Mouse (Mus musculus): ENCODE results near the gene Abcc2. TPM values are rescaled to one million over a fixed set of nuclear protein-coding genes. Genes with fewer than 3 reads are reported as not detected.

Abcc2 gene
- polyA plus RNA-seq, 1 experiment from 2014 or later = 7.4 TPM

DNA sequence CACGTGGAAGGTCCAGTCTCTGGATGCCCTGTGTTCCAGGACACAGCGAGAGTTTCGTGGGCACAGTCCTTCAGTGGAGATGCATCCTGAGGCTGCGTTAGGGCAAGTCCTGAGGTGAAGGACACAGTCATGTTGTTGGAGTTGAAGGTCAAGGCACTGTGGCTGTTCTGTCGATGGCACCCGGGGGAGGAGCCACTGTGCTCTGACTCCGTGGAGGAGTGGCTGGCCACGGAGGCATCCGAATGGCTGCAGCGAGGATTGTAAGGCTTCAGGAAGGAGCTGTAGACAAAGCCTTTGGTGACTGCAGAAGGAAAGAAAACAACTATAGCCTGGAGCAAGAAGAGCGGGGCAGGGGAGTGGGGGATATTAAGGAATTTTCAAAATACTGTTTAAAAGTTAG lies 68.0 kb downstream of the Abcc2 start:
- Histone ChIP-seq H3K4me3 (replicated peaks; ENCODE audit: low read depth, low read length) (no peak overlapping the region), H3K36me3 (ENCODE audit: insufficient read depth, low read length) (peaks cover 70% of the 10 kb centered on the region), H3K4me2 (ENCODE audit: low read length) (no peak overlapping the region), H3K27me3 (ENCODE audit: insufficient read depth, low read length) (no peaks in the 10 kb centered on the region), H3K9ac (ENCODE audit: low read depth, low read length) (no peak overlapping the region), H3K4me1 (replicated peaks; ENCODE audit: insufficient read depth, low read length) (no peaks in the 10 kb centered on the region), H3K27ac (no peak overlapping the region), H3K9me3 (replicated peaks; ENCODE audit: low read length) (no peaks in the 10 kb centered on the region)
- DNase-seq (ENCODE audit: low spot score) (no peak), ATAC-seq (replicated peaks; ENCODE audit: low FRiP score, low read depth) (no peak)
- WGBS = 68% methylated on average over 11 of the region's 11 CpGs
- no peak for TF ChIP-seq CTCF (IDR thresholded peaks at IDR 0.05; ENCODE audit: low read depth)

DNA sequence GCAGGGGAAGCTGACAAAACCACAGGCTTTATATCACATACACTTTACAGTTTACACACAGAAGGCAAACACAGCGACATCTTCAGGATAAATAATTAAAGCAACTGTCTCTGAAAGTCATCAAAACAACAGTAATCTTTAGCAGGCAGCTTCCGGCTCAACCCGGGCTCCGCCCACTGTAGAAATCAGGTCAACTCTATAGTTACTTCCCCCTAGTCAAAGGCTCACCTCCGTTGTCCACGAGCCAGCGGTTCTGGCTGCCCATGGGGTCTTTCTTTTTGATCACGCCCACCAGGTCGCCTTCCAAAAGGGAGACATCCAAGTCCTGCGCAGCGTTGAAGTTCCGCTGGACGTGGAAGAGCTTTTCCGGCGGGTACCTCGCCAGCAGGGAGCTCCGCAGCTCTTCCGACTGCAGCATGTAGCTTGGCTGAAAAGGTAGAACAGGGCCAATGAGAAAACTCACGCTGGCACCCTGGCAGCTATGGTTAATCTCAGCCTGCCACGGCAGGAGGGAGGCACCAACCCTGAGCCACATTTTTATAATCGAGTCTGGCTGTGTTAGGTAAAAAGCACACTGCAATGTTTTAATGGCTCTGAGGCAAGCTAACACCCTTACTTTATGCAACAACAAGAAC lies 70.1 kb downstream of the Abcc2 start:
- ATAC-seq (replicated peaks; ENCODE audit: low FRiP score, low read depth) = no peak
- Histone ChIP-seq H3K27me3 (ENCODE audit: insufficient read depth, low read length) (no peaks in the 10 kb centered on the region), H3K9me3 (replicated peaks; ENCODE audit: low read length) (no peaks in the 10 kb centered on the region), H3K27ac (no peak overlapping the region), H3K4me3 (replicated peaks; ENCODE audit: low read depth, low read length) (no peak overlapping the region), H3K9ac (ENCODE audit: low read depth, low read length) (no peak overlapping the region), H3K36me3 (ENCODE audit: insufficient read depth, low read length) (peaks cover 81% of the 10 kb centered on the region), H3K4me2 (ENCODE audit: low read length) (no peak overlapping the region), H3K4me1 (replicated peaks; ENCODE audit: insufficient read depth, low read length) (no peaks in the 10 kb centered on the region)
- WGBS = 88% methylated on average over 21 of the region's 21 CpGs
- no peak for TF ChIP-seq CTCF (IDR thresholded peaks at IDR 0.05; ENCODE audit: low read depth)
- DNase-seq (ENCODE audit: low spot score) = no peak

- peak; percentile 73 for TF ChIP-seq CTCF (IDR thresholded peaks at IDR 0.05; ENCODE audit: low read depth)
- peaks cover 76% of the 10 kb centered on the region for H3K36me3 ChIP-seq (ENCODE audit: insufficient read depth, low read length)
- 80% methylated on average over 7 of the region's 7 CpGs for WGBS
- H3K4me3 ChIP-seq (replicated peaks; ENCODE audit: low read depth, low read length) = no peak overlapping the region
- H3K27ac ChIP-seq = no peak overlapping the region
- H3K9ac ChIP-seq (ENCODE audit: low read depth, low read length) = no peak overlapping the region
- no peaks in the 10 kb centered on the region for H3K4me1 ChIP-seq (replicated peaks; ENCODE audit: insufficient read depth, low read length)
- H3K27me3 ChIP-seq (ENCODE audit: insufficient read depth, low read length) = no peaks in the 10 kb centered on the region
- no peak overlapping the region for H3K4me2 ChIP-seq (ENCODE audit: low read length)
- no peak for DNase-seq (ENCODE audit: low spot score)
- no peak for ATAC-seq (replicated peaks; ENCODE audit: low FRiP score, low read depth)
- H3K9me3 ChIP-seq (replicated peaks; ENCODE audit: low read length) = no peaks in the 10 kb centered on the region
Observed at GRCm38 (mm10) chr19:43852837-43853545, 71.0 kb downstream of the Abcc2 start.

GRCm38 (mm10) chr19:43857347-43857746 lies 75.4 kb downstream of the Abcc2 start:
- H3K4me2 ChIP-seq (ENCODE audit: low read length) = no peak overlapping the region
- no peaks in the 10 kb centered on the region for H3K4me1 ChIP-seq (replicated peaks; ENCODE audit: insufficient read depth, low read length)
- no peak overlapping the region for H3K9ac ChIP-seq (ENCODE audit: low read depth, low read length)
- no peaks in the 10 kb centered on the region for H3K27me3 ChIP-seq (ENCODE audit: insufficient read depth, low read length)
- H3K4me3 ChIP-seq (replicated peaks; ENCODE audit: low read depth, low read length) = no peak overlapping the region
- 85% methylated on average over 6 of the region's 6 CpGs for WGBS
- no peak for ATAC-seq (replicated peaks; ENCODE audit: low FRiP score, low read depth)
- H3K36me3 ChIP-seq (ENCODE audit: insufficient read depth, low read length) = peaks cover 54% of the 10 kb centered on the region
- peak; percentile 45 for DNase-seq (ENCODE audit: low spot score)
- H3K27ac ChIP-seq = no peak overlapping the region
- TF ChIP-seq CTCF (IDR thresholded peaks at IDR 0.05; ENCODE audit: low read depth) = peak; percentile 41; the same call in 1 of the 2 replicates
- H3K9me3 ChIP-seq (replicated peaks; ENCODE audit: low read length) = no peaks in the 10 kb centered on the region

GRCm38 (mm10) chr19:43870418-43870817 lies 88.4 kb downstream of the Abcc2 start:
- no peak overlapping the region for H3K27ac ChIP-seq
- H3K27me3 ChIP-seq (ENCODE audit: insufficient read depth, low read length) = no peaks in the 10 kb centered on the region
- H3K4me1 ChIP-seq (replicated peaks; ENCODE audit: insufficient read depth, low read length) = no peaks in the 10 kb centered on the region
- H3K4me3 ChIP-seq (replicated peaks; ENCODE audit: low read depth, low read length) = no peak overlapping the region
- no peak for TF ChIP-seq CTCF (IDR thresholded peaks at IDR 0.05; ENCODE audit: low read depth)
- peaks cover 62% of the 10 kb centered on the region for H3K36me3 ChIP-seq (ENCODE audit: insufficient read depth, low read length)
- ATAC-seq (replicated peaks; ENCODE audit: low FRiP score, low read depth) = no peak
- H3K9ac ChIP-seq (ENCODE audit: low read depth, low read length) = no peak overlapping the region
- no peak overlapping the region for H3K4me2 ChIP-seq (ENCODE audit: low read length)
- no peak for DNase-seq (ENCODE audit: low spot score)
- no peaks in the 10 kb centered on the region for H3K9me3 ChIP-seq (replicated peaks; ENCODE audit: low read length)
- 89% methylated on average over 4 of the region's 4 CpGs for WGBS

GRCm38 (mm10) chr19:43874351-43874750 lies 92.4 kb downstream of the Abcc2 start:
- Histone ChIP-seq H3K9me3 (replicated peaks; ENCODE audit: low read length) (no peaks in the 10 kb centered on the region), H3K27ac (no peak overlapping the region), H3K4me3 (replicated peaks; ENCODE audit: low read depth, low read length) (no peak overlapping the region), H3K4me2 (ENCODE audit: low read length) (no peak overlapping the region), H3K9ac (ENCODE audit: low read depth, low read length) (no peak overlapping the region), H3K27me3 (ENCODE audit: insufficient read depth, low read length) (no peaks in the 10 kb centered on the region), H3K4me1 (replicated peaks; ENCODE audit: insufficient read depth, low read length) (peaks cover 9% of the 10 kb centered on the region; the same call in 1 of the 2 replicates), H3K36me3 (ENCODE audit: insufficient read depth, low read length) (peaks cover 30% of the 10 kb centered on the region)
- 92% methylated on average over 11 of the region's 11 CpGs for WGBS
- DNase-seq (ENCODE audit: low spot score) = no peak
- no peak for ATAC-seq (replicated peaks; ENCODE audit: low FRiP score, low read depth)
- TF ChIP-seq CTCF (IDR thresholded peaks at IDR 0.05; ENCODE audit: low read depth) = no peak
